Mouse (Mus musculus) neural tube, embryonic 12.5 days (tissue): Measurements from ENCODE around the gene Mecr. TPM values are rescaled to one million over a fixed set of nuclear protein-coding genes. Genes with fewer than 3 reads are reported as not detected.

Source experiments
- ATAC-seq: fragments of 200-750 bp; cut with Nextera tagmentation; 2 replicates; pipeline ENCODE4 v1.8.0; 2017; ENCODE audit warnings: low read depth, mild to moderate bottlenecking, moderate TSS enrichment, moderate library complexity; ENCODE audit not compliant: low FRiP score
- H3K27ac ChIP-seq: fragments of 300-500 bp; sonication (generic); 2 replicates; pipeline ENCODE4 v1.5.1; 2016
- H3K27me3 ChIP-seq: fragments of 300-500 bp; sonication (generic); replicated peaks from 2 replicates; pipeline ENCODE4 v1.6.1; 2016; ENCODE audit warnings: mild to moderate bottlenecking
- H3K36me3 ChIP-seq: fragments of 300-500 bp; sonication (generic); 2 replicates; pipeline ENCODE4 v1.6.1; 2016; ENCODE audit warnings: mild to moderate bottlenecking
- H3K4me1 ChIP-seq: fragments of 300-500 bp; sonication (generic); 2 replicates; pipeline ENCODE4 v1.6.1; 2016
- H3K4me2 ChIP-seq: fragments of 300-500 bp; sonication (generic); replicated peaks from 2 replicates; pipeline ENCODE4 v1.6.1; 2016; ENCODE audit warnings: mild to moderate bottlenecking
- H3K4me3 ChIP-seq: fragments of 300-500 bp; sonication (generic); 2 replicates; pipeline ENCODE4 v1.5.1; 2016
- H3K9ac ChIP-seq: fragments of 300-500 bp; sonication (generic); 2 replicates; pipeline ENCODE4 v1.6.1; 2016; ENCODE audit warnings: mild to moderate bottlenecking
- H3K9me3 ChIP-seq: fragments of 300-500 bp; sonication (generic); 2 replicates; pipeline ENCODE4 v1.6.1; 2016; ENCODE audit warnings: mild to moderate bottlenecking
- WGBS: fragments of 180-500 bp; shearing (Covaris S2); methylation state at CpG from one replicate; pipeline ENCODE4 v1.1.7; 2016; 5-methylcytosine and 5-hydroxymethylcytosine counted together
- polyA plus RNA-seq: library from polyadenylated mRNA; unstranded; fragments of >200 nt; fragmentation: Nextera tagmentation; extraction: Ambion mirVana; gene quantifications from 2 replicates; pipeline ENCODE4 v1.2.1, GENCODE M21; 2016

Mecr gene
- polyA plus RNA-seq, 1 experiment from 2014 or later, result 36.4 TPM

DNA sequence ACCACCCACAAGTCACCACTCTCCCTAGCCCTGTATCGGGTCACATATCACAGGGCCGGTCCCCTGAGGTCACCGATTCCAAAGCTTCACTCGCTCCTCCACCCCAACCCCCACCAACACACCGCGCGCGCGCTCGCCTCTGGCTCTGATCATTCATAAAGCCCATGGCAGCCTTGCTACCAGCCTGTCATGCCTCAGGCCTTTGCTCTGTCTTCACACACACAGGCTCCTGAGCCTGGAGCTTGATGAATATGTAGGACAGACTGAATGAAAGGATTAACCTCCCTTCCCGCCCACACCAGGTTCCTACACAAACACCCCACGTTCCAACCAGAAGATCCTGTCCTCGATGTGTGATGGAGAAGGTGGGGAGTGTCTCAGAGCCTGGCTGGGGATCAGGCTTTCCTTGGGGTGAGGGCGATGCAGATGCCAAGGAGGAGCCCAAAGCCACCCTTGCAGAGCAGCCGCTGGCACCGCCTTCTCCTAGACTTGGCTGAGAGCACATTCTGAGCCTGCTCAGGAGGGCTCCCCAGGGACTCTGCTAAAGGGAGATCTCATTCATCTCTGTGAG lies 22.0 kb upstream of the Mecr start:
- H3K4me2 ChIP-seq, result no peak overlapping the region
- no peaks in the 10 kb centered on the region for H3K27me3 ChIP-seq
- H3K9me3 ChIP-seq, result no peaks in the 10 kb centered on the region
- peaks cover 21% of the 10 kb centered on the region; the same call in 1 of the 2 replicates for H3K4me1 ChIP-seq
- ATAC-seq, result no peak
- H3K9ac ChIP-seq, result no peak overlapping the region
- 46% methylated on average over 16 of the region's 16 CpGs for WGBS
- no peak overlapping the region for H3K27ac ChIP-seq
- no peak overlapping the region for H3K4me3 ChIP-seq
- H3K36me3 ChIP-seq, result no peaks in the 10 kb centered on the region

DNA sequence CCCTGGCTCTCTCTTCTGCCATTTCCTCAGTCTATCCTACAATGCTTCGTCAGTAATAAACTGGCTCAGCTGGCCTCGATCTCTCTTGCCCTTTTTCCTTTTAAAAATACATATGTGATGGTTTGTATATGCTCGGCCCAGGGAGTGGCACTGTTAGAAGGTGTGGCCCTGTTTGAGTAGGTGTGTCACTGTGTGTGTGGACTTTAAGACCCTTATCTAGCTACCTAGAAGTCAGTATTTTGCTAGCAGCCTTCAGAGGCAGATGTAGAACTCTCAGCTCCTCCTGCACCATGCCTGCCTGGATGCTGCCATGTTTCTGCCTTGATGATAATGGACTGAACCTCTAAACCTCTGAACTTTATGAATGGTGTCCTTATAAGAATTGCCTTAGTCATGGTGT lies 20.7 kb upstream of the Mecr start:
- Histone ChIP-seq H3K4me2 (no peak overlapping the region), H3K36me3 (no peaks in the 10 kb centered on the region), H3K27ac (no peak overlapping the region), H3K9me3 (no peaks in the 10 kb centered on the region), H3K4me1 (peaks cover 25% of the 10 kb centered on the region; the same call in 1 of the 2 replicates), H3K9ac (no peak overlapping the region), H3K27me3 (no peaks in the 10 kb centered on the region), H3K4me3 (no peak overlapping the region)
- WGBS, result 81% methylated on average over 3 of the region's 3 CpGs
- ATAC-seq, result no peak

DNA sequence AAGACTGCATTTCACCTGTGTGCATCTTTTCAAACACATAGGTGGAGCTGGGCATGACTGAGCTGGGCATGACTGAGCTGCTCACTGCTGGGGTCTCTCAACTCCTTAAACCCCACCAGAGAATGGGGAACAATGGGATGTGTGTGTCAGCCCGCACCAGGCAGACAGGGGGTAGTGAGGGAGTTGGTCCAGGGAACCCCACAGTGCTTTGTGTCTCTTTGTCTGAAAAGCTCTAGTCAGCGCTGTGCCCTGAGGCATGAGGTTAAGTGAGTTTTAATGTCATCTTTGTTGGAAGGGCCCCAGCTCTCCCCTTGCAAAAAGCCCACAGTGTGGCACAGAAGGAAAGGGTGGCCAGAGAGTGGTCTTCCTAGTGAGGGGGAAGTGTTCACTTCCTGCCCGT lies 18.3 kb upstream of the Mecr start:
- no peak overlapping the region for H3K4me3 ChIP-seq
- no peak overlapping the region for H3K4me2 ChIP-seq
- H3K36me3 ChIP-seq, result no peaks in the 10 kb centered on the region
- no peaks in the 10 kb centered on the region for H3K27me3 ChIP-seq
- no peak overlapping the region for H3K9ac ChIP-seq
- ATAC-seq, result no peak
- no peak overlapping the region for H3K27ac ChIP-seq
- 34% methylated on average over 3 of the region's 3 CpGs for WGBS
- peaks cover 25% of the 10 kb centered on the region for H3K4me1 ChIP-seq
- H3K9me3 ChIP-seq, result no peaks in the 10 kb centered on the region

DNA sequence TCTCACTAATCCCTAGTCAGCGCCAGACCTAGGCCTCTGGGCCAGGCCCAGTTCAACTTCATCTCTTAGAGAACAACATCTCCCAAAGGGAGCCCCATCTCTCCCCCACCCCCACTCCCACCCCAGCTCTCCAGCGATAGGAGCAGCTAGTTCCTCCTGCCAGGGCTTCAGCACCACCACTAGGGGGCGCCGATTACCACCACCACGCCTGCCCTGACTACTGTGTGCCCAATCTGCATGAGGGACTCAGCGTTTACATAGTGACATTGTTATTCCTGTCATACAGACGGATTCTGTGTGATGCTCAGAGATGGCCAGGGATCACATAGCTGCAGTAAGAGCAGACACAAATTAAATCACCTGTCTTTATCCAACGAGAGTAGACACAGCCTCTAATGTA lies 17.4 kb upstream of the Mecr start:
- Histone ChIP-seq H3K4me2 (no peak overlapping the region), H3K4me3 (no peak overlapping the region), H3K4me1 (peaks cover 20% of the 10 kb centered on the region), H3K9me3 (no peaks in the 10 kb centered on the region), H3K9ac (no peak overlapping the region), H3K36me3 (no peaks in the 10 kb centered on the region), H3K27me3 (no peaks in the 10 kb centered on the region; the same call in 1 of the 2 replicates), H3K27ac (no peak overlapping the region)
- ATAC-seq, result no peak
- WGBS, result 49% methylated on average over 8 of the region's 8 CpGs

DNA sequence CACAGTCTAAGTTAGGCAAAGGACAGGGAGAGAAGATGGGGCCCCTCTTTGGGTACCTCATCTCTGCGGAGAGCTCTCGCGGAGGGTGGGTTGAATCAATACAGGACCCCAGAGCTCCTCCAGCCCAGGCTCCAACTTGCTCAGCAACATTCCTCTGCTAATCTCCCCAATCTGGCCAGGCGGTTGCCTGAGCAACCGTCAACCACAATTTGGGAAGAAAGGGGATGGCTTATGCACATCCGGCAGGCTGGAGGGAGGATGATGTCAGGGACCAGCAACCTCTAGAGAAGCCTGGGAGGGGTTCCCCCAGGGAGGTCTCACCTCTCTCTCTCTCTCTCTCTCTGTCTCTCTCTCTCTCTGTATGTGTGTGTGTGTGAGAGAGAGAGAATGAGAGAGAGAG lies 16.4 kb upstream of the Mecr start:
- Histone ChIP-seq H3K27ac (no peak overlapping the region), H3K9ac (no peak overlapping the region), H3K27me3 (no peaks in the 10 kb centered on the region; the same call in 1 of the 2 replicates), H3K9me3 (no peaks in the 10 kb centered on the region), H3K36me3 (no peaks in the 10 kb centered on the region), H3K4me2 (no peak overlapping the region), H3K4me3 (no peak overlapping the region), H3K4me1 (peaks cover 12% of the 10 kb centered on the region)
- ATAC-seq, result no peak
- 21% methylated on average over 6 of the region's 6 CpGs for WGBS

DNA sequence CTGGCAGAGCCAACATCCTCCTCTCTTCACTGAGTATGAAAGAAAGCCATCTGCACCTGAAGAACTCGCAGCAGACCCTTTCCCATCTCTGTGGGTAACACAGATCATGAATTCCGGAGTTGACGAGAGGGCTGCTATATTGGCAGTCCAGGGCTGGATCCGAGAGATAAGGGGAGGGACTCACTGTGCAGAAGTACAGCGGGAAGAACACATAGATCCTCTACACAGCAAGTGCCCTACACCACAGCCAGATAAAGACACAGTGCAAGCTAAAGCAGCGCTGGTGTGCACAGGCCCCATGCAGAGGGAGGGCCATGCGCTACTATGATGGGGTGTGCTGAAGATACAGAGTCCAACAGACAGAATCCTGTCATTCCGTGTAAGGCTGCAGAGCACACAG lies 14.1 kb upstream of the Mecr start:
- Histone ChIP-seq H3K4me2 (no peak overlapping the region), H3K4me1 (peaks cover 16% of the 10 kb centered on the region), H3K9ac (no peak overlapping the region), H3K27me3 (peaks cover 3% of the 10 kb centered on the region; the same call in 1 of the 2 replicates), H3K27ac (no peak overlapping the region), H3K36me3 (no peaks in the 10 kb centered on the region), H3K4me3 (no peak overlapping the region), H3K9me3 (no peaks in the 10 kb centered on the region)
- no peak for ATAC-seq
- 85% methylated on average over 8 of the region's 8 CpGs for WGBS

DNA sequence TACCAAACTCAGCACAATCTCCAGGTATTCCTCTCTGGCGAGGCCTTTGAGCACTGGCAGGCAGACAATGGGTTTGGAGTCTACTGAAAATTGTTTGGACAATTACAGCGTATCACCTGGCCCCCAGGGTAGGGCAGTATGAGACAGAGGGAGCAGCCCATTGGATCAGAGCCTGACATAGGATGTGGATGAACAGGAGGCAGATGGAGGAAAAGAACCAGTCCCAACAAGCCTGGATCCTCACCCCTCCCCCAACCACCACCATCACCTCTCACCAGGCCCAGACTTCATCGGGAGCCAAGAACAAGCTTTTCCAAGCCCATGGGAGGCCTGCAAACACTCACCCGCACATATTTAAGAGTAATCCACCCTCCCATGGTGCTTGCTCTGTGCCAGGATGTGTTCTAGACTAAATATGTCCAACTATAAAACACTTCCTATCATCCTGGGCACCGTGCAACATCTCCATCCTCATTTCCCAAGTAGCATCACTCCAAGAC lies 11.7 kb upstream of the Mecr start:
- WGBS, result 85% methylated on average over 5 of the region's 5 CpGs

DNA sequence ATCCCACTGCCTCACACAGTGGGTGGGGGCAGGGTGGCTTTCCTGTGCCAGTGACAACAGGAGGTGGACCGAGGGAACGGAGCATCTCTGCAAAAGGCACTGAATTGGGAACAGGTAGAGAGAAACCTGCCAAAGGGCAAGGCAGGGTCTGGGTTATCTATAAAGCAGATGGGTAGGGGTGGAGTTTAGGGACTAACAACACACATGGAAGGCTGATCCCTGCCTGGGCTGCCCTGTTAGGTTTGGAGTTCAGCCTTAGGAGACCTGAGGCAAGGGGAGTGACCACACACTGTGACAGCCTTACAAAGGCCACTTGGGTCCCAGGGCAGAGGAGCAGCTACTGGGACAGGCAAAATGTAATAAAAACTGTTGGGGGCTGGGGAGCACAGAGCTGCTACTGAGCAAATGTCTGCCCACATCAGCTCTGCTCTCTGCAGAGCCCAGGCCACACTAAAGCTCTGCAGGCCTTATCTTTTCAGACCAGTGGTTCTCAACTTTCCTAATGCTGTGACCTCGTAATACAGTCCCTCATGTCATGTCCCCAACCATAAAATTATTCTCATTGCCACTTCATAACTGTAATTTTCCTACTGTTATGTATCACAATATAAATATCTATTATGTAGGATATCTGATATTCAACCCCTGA lies 10.4 kb upstream of the Mecr start:
- no peaks in the 10 kb centered on the region for H3K9me3 ChIP-seq
- H3K4me2 ChIP-seq, result no peak overlapping the region
- no peak overlapping the region for H3K9ac ChIP-seq
- H3K27me3 ChIP-seq, result peaks cover 36% of the 10 kb centered on the region
- no peak for ATAC-seq
- peaks cover 23% of the 10 kb centered on the region for H3K4me1 ChIP-seq
- H3K27ac ChIP-seq, result no peak overlapping the region
- 81% methylated on average over 3 of the region's 3 CpGs for WGBS
- H3K4me3 ChIP-seq, result no peak overlapping the region
- no peaks in the 10 kb centered on the region for H3K36me3 ChIP-seq

More for the DNA sequence above, 11.7 kb upstream of the Mecr start:
- H3K4me2 ChIP-seq, result no peak overlapping the region
- no peaks in the 10 kb centered on the region for H3K9me3 ChIP-seq
- peaks cover 14% of the 10 kb centered on the region for H3K4me1 ChIP-seq
- no peak overlapping the region for H3K9ac ChIP-seq
- H3K4me3 ChIP-seq, result no peak overlapping the region
- H3K27me3 ChIP-seq, result peaks cover 24% of the 10 kb centered on the region
- no peaks in the 10 kb centered on the region for H3K36me3 ChIP-seq
- H3K27ac ChIP-seq, result no peak overlapping the region
- no peak for ATAC-seq

DNA sequence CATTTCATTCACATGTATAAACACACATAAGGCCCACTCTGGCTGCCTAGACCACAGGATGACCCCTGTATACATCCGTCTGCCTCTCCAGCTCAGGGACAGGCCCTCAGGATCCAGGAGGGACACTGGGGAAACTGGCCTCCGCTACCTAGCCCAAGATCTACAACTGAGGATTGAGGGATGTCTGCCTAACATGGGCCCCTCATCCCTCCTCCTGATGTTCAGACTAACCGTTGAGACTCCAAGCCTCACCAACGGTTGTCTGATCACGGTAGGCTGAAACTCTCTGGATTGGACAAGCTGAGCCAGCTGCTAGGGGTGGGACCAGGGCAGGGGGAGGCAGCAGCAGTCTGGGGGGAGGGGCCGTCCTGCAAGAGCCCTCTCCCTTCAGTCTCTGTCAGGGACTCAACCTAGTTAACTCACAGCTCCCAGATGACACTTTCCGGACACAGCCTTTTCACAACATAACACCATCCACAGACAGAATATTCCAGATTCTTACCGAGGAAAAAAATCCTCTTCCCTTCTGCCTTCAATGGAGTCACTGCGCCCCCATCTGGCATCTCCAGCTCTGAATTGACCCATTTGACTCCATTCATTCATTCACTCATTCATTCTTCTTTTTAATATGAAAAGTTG lies 9.2 kb upstream of the Mecr start:
- H3K4me2 ChIP-seq, result no peak overlapping the region
- no peaks in the 10 kb centered on the region for H3K36me3 ChIP-seq
- H3K27ac ChIP-seq, result no peak overlapping the region
- H3K9me3 ChIP-seq, result no peaks in the 10 kb centered on the region
- H3K4me1 ChIP-seq, result peaks cover 27% of the 10 kb centered on the region
- no peak overlapping the region for H3K4me3 ChIP-seq
- peaks cover 38% of the 10 kb centered on the region for H3K27me3 ChIP-seq
- WGBS, result 31% methylated on average over 9 of the region's 9 CpGs
- no peak overlapping the region for H3K9ac ChIP-seq
- ATAC-seq, result no peak

DNA sequence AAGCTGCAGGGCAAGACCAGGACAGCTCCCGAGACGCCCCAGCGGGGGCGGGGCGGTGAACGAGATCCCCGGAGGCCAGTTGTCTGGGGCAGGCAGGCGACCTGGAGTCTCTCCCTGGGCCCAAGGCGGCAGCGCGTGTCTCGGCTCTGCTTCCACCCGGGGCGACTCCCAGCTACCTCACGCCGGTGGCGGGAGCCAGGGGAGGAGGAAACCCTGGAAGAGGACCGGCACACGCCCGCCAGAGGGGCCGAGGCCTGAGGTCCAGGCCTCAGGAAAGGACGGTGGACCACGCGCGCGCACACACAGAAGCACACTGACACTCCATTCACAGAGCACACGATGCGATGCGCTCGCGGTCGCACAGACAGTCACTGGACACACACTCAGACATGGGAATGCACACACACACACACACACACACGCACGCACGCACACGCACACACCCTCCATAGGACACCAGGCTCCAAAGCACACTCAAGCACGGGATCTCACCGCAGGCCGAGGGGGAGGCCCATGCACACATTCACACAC lies 6.9 kb upstream of the Mecr start:
- 1% methylated on average over 39 of the region's 39 CpGs for WGBS

DNA sequence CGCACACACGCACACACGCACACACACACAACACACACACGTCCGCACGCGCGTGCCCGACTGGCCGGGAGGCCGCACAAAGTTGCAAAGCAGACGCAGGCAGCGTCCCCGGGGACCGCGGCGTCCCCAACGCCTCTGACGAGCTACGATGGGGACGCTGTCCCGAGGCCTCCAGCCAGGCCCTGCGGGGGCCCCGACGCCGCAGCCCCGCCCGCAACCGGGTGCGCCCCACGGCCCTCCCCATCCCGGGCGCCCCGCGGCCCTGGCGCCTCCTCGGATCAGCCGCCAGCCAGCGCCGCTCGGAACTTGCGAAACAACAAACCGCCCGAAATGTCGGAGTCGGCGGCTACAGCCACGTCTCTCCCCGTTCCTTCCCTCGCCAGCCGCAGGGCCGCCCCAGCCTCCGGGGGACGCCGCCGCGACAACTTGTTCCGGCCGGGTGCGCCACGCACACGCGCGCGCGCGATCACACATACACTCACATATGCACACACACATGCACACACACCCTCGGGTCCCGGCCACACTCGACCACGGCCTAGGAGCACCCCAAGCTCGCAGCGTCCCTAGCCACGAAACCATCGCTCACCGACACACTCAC lies 6.3 kb upstream of the Mecr start:
- Histone ChIP-seq H3K9ac (peak overlapping the region; percentile 70), H3K27ac (no peak overlapping the region), H3K4me3 (peak overlapping the region; percentile 58), H3K4me1 (peaks cover 27% of the 10 kb centered on the region), H3K36me3 (no peaks in the 10 kb centered on the region), H3K27me3 (peaks cover 43% of the 10 kb centered on the region), H3K4me2 (peak overlapping the region; percentile 98), H3K9me3 (no peaks in the 10 kb centered on the region)
- ATAC-seq, result peak; percentile 34; the same call in 1 of the 2 replicates
- WGBS, result under 1% methylated on average over 76 of the region's 76 CpGs

More for the DNA sequence above, 6.9 kb upstream of the Mecr start:
- Histone ChIP-seq H3K27ac (no peak overlapping the region), H3K27me3 (peaks cover 42% of the 10 kb centered on the region), H3K36me3 (no peaks in the 10 kb centered on the region), H3K9ac (peak overlapping the region; percentile 70), H3K4me3 (peak overlapping the region; percentile 58), H3K9me3 (no peaks in the 10 kb centered on the region), H3K4me1 (peaks cover 27% of the 10 kb centered on the region), H3K4me2 (peak overlapping the region; percentile 98)
- ATAC-seq, result peak; percentile 46
